Mouse (Mus musculus): ENCODE results near the gene Pkp4. TPM values are rescaled to one million over a fixed set of nuclear protein-coding genes. Genes with fewer than 3 reads are reported as not detected.

Gene Pkp4
- total and polyA plus RNA-seq, 2 experiments: 38.4 to 42.7 TPM

DNA sequence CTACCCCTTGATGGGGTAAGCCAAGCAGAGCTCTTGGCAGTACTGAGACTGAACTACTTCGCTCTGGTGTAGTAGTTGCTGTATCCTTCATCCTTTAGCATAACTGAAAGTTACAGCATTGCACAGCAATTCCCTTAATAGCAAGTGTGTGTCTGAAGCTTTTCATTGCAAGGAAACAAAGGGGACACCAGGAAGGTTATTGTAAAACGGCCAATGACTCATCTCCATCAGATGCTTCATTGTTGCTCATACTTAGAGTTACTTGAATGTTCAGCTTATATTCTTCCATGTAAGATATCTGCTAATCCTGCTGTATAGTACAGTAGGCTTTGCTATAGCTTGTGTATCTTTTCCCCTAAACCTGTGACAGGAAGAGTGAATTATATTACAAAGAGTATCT lies 128.8 kb downstream of the Pkp4 start:
- Histone ChIP-seq H3K27ac (replicated peaks; ENCODE audit: insufficient read depth, low read depth, low read length) (no peak overlapping the region), H3K36me3 (ENCODE audit: control insufficient read depth, insufficient read depth, low read length) (no peaks in the 10 kb centered on the region), H3K4me3 (ENCODE audit: insufficient read depth, low read depth, low read length) (no peak overlapping the region), H3K9ac (ENCODE audit: low read depth, low read length) (no peak overlapping the region), H3K27me3 (ENCODE audit: control insufficient read depth, insufficient read depth, low read length) (no peaks in the 10 kb centered on the region), H3K4me1 (ENCODE audit: control insufficient read depth, insufficient read depth, low read length) (no peaks in the 10 kb centered on the region), H3K79me2 (ENCODE audit: control insufficient read depth, insufficient read depth, low read length) (no peaks in the 10 kb centered on the region; the same call in 1 of the 2 replicates)
- DNase-seq (ENCODE audit: extremely low read depth, low read depth, low spot score): no peak
- no peak for TF ChIP-seq CTCF (IDR thresholded peaks at IDR 0.05; ENCODE audit: low read depth, low read length)
- TF ChIP-seq POLR2A (IDR thresholded peaks at IDR 0.05; ENCODE audit: extremely low read depth, insufficient read depth, low read length): no peak
- WGBS: 90% methylated on average over 2 of the region's 2 CpGs

GRCm38 (mm10) chr2:59290391-59290790 lies 129.7 kb downstream of the Pkp4 start:
- Histone ChIP-seq H3K27ac (replicated peaks; ENCODE audit: insufficient read depth, low read depth, low read length) (no peak overlapping the region), H3K79me2 (ENCODE audit: control insufficient read depth, insufficient read depth, low read length) (no peaks in the 10 kb centered on the region; the same call in 1 of the 2 replicates), H3K9ac (ENCODE audit: low read depth, low read length) (no peak overlapping the region), H3K4me1 (ENCODE audit: control insufficient read depth, insufficient read depth, low read length) (no peaks in the 10 kb centered on the region), H3K36me3 (ENCODE audit: control insufficient read depth, insufficient read depth, low read length) (no peaks in the 10 kb centered on the region), H3K4me3 (ENCODE audit: insufficient read depth, low read depth, low read length) (no peak overlapping the region), H3K27me3 (ENCODE audit: control insufficient read depth, insufficient read depth, low read length) (no peaks in the 10 kb centered on the region)
- 86% methylated on average over 3 of the region's 3 CpGs for WGBS
- no peak for DNase-seq (ENCODE audit: extremely low read depth, low read depth, low spot score)
- TF ChIP-seq POLR2A (IDR thresholded peaks at IDR 0.05; ENCODE audit: extremely low read depth, insufficient read depth, low read length) (no peak), CTCF (IDR thresholded peaks at IDR 0.05; ENCODE audit: low read depth, low read length) (no peak)

DNA sequence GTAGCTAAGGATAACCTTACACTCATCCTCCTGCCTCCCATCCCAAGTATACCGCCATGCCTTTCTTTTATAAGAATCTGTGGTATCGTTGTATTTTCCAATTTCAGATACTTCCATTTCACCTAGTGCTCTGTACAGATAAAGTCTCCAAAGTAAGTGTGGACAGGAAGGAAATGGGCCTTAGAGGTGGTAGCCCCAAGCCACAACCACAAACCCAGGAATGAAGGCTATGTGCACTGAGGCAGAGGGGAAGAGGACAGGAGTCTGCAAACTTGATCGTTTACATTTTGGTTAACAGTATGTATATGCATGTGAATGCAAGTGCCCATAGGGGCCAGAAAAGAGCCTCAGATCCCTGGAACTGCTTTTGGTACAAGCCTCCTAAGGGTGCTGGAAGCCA lies 139.2 kb downstream of the Pkp4 start:
- 81% methylated on average over 3 of the region's 3 CpGs for WGBS
- H3K79me2 ChIP-seq (ENCODE audit: control insufficient read depth, insufficient read depth, low read length): no peaks in the 10 kb centered on the region
- H3K9ac ChIP-seq (ENCODE audit: low read depth, low read length): no peak overlapping the region
- H3K4me1 ChIP-seq (ENCODE audit: control insufficient read depth, insufficient read depth, low read length): no peaks in the 10 kb centered on the region
- peaks cover 7% of the 10 kb centered on the region for H3K36me3 ChIP-seq (ENCODE audit: control insufficient read depth, insufficient read depth, low read length)
- H3K27me3 ChIP-seq (ENCODE audit: control insufficient read depth, insufficient read depth, low read length): no peaks in the 10 kb centered on the region
- no peak overlapping the region for H3K27ac ChIP-seq (replicated peaks; ENCODE audit: insufficient read depth, low read depth, low read length)
- TF ChIP-seq CTCF (IDR thresholded peaks at IDR 0.05; ENCODE audit: low read depth, low read length): no peak
- no peak for TF ChIP-seq POLR2A (IDR thresholded peaks at IDR 0.05; ENCODE audit: extremely low read depth, insufficient read depth, low read length)
- no peak overlapping the region for H3K4me3 ChIP-seq (ENCODE audit: insufficient read depth, low read depth, low read length)
- no peak for DNase-seq (ENCODE audit: extremely low read depth, low read depth, low spot score)

GRCm38 (mm10) chr2:59301671-59302070 lies 141.0 kb downstream of the Pkp4 start:
- H3K27ac ChIP-seq (replicated peaks; ENCODE audit: insufficient read depth, low read depth, low read length): no peak overlapping the region
- no peaks in the 10 kb centered on the region for H3K27me3 ChIP-seq (ENCODE audit: control insufficient read depth, insufficient read depth, low read length)
- H3K9ac ChIP-seq (ENCODE audit: low read depth, low read length): no peak overlapping the region
- no peaks in the 10 kb centered on the region for H3K79me2 ChIP-seq (ENCODE audit: control insufficient read depth, insufficient read depth, low read length)
- WGBS: 90% methylated on average over 12 of the region's 12 CpGs
- TF ChIP-seq CTCF (IDR thresholded peaks at IDR 0.05; ENCODE audit: low read depth, low read length): no peak
- TF ChIP-seq POLR2A (IDR thresholded peaks at IDR 0.05; ENCODE audit: extremely low read depth, insufficient read depth, low read length): no peak
- no peak overlapping the region for H3K4me3 ChIP-seq (ENCODE audit: insufficient read depth, low read depth, low read length)
- no peaks in the 10 kb centered on the region for H3K4me1 ChIP-seq (ENCODE audit: control insufficient read depth, insufficient read depth, low read length)
- no peak for DNase-seq (ENCODE audit: extremely low read depth, low read depth, low spot score)
- peaks cover 16% of the 10 kb centered on the region for H3K36me3 ChIP-seq (ENCODE audit: control insufficient read depth, insufficient read depth, low read length)

DNA sequence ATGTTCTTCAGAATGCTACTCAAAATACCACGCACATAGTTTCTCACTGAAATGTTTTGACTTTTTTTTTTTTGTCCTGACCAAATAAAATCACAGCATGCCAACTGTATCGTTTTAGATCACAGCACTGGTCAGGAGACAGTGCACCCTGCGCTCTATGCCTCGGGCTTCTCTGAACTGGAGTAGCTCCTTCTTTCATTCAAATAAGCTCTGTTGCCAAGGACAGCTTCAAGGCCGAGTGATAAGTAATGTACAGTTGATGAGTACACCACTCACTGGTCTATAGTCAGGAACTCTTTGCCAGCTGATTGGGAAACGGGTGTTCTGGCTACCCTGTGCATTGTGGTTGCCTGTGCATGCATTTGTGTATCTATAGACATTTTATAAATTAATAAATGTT lies 141.8 kb downstream of the Pkp4 start:
- 83% methylated on average over 6 of the region's 6 CpGs for WGBS
- H3K9ac ChIP-seq (ENCODE audit: low read depth, low read length): no peak overlapping the region
- H3K4me3 ChIP-seq (ENCODE audit: insufficient read depth, low read depth, low read length): no peak overlapping the region
- no peak for DNase-seq (ENCODE audit: extremely low read depth, low read depth, low spot score)
- H3K27ac ChIP-seq (replicated peaks; ENCODE audit: insufficient read depth, low read depth, low read length): no peak overlapping the region
- no peaks in the 10 kb centered on the region for H3K27me3 ChIP-seq (ENCODE audit: control insufficient read depth, insufficient read depth, low read length)
- TF ChIP-seq POLR2A (IDR thresholded peaks at IDR 0.05; ENCODE audit: extremely low read depth, insufficient read depth, low read length): no peak
- TF ChIP-seq CTCF (IDR thresholded peaks at IDR 0.05; ENCODE audit: low read depth, low read length): no peak
- H3K36me3 ChIP-seq (ENCODE audit: control insufficient read depth, insufficient read depth, low read length): peaks cover 23% of the 10 kb centered on the region
- H3K4me1 ChIP-seq (ENCODE audit: control insufficient read depth, insufficient read depth, low read length): no peaks in the 10 kb centered on the region
- no peaks in the 10 kb centered on the region for H3K79me2 ChIP-seq (ENCODE audit: control insufficient read depth, insufficient read depth, low read length)

DNA sequence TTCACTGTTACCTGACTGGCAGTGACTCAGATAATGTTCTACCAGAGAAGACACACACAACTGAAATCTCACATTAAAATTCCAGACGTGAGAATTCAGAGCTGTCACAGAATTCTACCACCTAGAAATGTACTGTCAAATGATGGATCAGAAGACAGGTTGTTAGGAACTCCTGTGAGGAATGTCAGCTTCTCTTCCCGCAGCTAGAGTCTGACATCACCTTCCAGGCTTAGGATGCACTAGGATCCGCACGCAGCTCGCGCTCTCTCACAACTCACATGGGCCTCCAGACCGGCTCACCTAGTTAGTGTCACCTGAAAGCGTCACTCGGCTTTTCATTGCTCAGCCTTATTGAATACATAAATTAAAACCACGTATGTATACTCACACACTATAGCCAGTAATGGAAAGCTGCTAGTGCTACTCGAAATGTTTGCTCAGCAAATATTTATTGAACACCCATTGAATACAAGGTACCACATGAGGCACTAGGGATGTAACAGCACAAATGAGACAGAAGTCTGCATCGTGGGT lies 142.9 kb downstream of the Pkp4 start:
- 77% methylated on average over 12 of the region's 12 CpGs for WGBS
- TF ChIP-seq POLR2A (IDR thresholded peaks at IDR 0.05; ENCODE audit: extremely low read depth, insufficient read depth, low read length) (no peak), CTCF (IDR thresholded peaks at IDR 0.05; ENCODE audit: low read depth, low read length) (no peak)
- H3K4me3 ChIP-seq (ENCODE audit: insufficient read depth, low read depth, low read length): no peak overlapping the region

More for the DNA sequence above, 142.9 kb downstream of the Pkp4 start:
- Histone ChIP-seq H3K36me3 (ENCODE audit: control insufficient read depth, insufficient read depth, low read length) (peaks cover 33% of the 10 kb centered on the region), H3K4me1 (ENCODE audit: control insufficient read depth, insufficient read depth, low read length) (no peaks in the 10 kb centered on the region), H3K79me2 (ENCODE audit: control insufficient read depth, insufficient read depth, low read length) (no peaks in the 10 kb centered on the region), H3K9ac (ENCODE audit: low read depth, low read length) (no peak overlapping the region), H3K27ac (replicated peaks; ENCODE audit: insufficient read depth, low read depth, low read length) (no peak overlapping the region), H3K27me3 (ENCODE audit: control insufficient read depth, insufficient read depth, low read length) (no peaks in the 10 kb centered on the region)
- no peak for DNase-seq (ENCODE audit: extremely low read depth, low read depth, low spot score)

All from liver, adult 2 months (tissue).